Mouse (Mus musculus): ENCODE results near the gene Gpr152.

Gene Gpr152

DNA sequence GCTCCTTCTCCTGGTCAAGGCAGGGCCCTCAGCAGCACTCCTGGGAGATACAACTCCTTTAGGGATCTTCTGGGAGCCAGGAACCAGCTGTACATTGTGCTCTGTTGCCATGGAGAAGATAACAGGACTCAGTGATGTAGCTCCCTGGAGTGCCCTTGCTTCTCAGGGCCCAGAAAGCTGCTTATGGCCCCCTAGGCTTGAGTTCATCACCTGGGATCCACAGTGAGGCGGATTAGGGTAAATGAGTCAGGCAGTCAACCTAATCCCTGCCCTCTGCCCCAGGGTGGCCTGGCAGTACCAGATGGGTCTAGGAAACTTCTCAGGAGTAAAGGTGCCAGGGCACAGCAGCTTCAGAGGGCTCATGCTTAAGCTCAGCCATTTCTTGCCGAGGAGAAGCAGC, at the start of gene Gpr152:
Gene Gpr152 (plus strand): TSS at position 342 of the 400 bp plus-strand sequence.
- DNase-seq = no peak

DNA sequence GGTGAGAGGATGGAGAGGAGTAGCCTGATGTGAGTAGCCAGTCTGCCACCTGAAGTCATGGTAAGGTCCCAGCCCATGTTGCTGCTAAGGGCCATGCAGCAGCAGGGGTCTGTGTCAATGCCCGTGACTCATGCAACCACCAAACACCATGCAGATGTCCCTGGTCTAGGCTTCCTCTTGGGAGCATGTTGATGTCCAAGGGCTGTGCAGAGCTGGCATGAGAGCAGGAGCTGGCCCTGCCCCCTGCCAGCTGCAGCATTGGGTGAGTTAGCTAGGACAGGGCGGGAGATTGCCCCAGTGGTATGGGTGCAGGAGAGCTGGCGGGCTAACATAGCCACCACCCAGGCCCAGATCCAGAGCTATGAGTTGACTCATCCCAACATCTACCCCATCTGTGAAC, 49.1 kb upstream of the Gpr152 start:
- no peak for DNase-seq

DNA sequence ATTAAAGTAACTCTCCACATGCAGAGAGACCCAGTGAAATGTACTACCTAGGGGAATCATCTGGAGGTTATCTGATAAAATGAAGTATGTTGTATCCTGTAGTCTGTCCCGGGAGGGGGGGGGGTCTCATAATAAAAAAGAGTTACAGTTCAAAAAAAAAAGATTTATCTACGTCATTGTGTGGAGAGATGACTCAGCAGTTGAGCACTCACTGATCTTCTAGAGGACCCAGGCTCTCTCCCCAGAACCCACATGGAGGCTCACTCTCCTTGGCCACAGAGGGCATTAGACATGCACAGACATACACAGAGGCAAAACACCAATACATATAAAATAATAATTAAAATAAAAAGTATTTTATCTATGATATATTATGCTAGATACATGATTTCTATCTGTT, 48.2 kb upstream of the Gpr152 start:
- DNase-seq = no peak

DNA sequence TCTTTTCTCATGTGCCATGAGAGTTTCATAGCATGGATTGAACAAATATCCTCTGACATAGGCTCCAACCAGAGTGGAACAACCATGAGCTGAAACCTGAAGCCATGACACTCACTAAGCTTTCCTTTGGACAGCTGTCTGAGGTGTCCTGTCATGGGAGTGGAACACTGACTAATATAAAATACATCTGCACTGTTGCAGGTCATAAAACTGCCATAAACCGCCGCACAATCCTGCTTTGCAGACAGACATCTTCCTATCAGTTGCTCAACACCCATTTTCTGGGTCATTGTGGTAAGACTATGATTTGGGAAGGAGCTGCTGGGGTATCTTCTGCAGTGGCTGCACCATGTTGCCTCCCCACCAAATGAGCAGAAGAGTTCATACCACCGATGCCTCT, 46.8 kb upstream of the Gpr152 start:
- no peak for DNase-seq

DNA sequence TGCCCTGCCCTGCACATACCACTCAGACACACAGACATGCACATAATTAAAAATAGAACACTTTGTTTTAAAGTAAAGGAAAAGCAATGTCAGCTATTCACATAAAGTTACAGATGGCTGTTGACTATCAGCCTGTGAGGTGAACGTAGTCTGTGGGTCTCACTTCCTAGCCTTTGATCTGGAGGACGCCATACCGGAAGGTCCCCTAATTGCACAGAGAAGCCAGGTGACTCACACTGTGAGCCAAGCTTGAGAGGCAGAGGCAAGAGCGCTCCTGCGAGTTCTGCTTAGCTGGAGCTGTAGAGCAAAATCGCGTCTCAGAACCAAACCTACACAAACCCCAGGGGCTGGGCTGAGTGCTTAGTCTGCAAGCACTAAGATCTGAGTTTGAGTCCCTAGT, 45.8 kb upstream of the Gpr152 start:
- DNase-seq = no peak

DNA sequence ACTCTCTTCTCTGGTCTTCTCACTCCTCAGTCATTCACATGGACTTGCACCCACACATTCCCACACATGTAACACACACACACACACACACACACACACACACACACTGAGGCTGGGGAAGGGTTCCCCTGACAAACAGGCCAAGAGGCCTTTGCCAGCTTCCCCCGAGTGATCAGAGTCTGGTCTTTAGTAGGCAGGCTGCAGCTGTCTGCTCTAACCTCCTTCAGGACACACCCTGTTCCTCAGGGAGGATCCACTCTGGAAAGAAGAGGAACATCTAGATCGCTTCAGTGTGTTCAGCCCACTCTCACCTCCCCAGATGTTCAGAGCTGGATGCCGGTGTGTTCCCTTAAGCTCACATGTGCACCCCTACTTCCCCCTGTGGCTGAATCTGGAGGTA, 45.2 kb upstream of the Gpr152 start:
- no peak for DNase-seq

DNA sequence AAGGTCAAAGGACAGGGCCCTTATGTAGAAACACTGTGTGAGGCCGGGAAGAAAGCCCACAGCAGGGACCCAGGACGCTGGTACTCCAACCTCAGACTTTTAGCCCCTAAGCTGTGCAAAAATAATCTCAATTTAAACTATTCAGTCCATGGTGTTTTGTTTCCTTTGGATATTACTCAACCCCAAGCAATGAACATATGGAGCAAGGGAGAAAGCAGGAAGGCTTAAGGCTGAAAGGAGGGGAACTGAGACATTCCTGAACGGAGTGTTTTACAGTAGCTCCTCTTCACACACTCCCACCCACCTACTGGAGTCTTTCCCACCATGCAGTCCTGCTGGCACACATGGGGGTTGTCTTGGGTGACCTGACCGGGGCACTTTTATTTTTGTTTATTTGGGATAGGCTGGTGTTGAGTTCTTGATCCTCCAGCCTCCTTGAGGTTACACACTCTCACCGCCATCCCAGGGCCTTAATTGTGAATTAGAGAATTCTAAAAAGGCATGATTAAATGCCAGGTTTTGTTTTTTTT, 44.7 kb upstream of the Gpr152 start:
- DNase-seq = no peak

DNA sequence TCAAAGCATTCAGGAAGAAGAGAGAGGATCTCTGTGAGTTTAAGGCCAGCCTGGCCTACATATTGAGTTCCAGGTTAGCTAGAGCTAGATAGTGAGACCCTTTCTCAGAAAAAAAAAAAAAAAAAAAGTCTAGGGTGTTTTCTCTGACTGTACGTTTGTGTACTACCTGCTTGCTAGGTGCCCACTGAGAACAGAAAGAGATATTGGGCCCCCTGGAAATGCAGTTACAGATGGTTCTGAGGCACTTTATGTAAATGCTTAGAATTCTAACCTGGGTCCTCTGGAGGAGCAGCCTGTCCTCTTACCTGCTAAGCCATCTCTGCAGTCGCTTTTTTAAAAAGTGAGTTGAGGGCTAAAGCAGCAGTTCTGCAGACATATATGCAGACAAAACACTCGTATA, 43.8 kb upstream of the Gpr152 start:
- DNase-seq = no peak

DNA sequence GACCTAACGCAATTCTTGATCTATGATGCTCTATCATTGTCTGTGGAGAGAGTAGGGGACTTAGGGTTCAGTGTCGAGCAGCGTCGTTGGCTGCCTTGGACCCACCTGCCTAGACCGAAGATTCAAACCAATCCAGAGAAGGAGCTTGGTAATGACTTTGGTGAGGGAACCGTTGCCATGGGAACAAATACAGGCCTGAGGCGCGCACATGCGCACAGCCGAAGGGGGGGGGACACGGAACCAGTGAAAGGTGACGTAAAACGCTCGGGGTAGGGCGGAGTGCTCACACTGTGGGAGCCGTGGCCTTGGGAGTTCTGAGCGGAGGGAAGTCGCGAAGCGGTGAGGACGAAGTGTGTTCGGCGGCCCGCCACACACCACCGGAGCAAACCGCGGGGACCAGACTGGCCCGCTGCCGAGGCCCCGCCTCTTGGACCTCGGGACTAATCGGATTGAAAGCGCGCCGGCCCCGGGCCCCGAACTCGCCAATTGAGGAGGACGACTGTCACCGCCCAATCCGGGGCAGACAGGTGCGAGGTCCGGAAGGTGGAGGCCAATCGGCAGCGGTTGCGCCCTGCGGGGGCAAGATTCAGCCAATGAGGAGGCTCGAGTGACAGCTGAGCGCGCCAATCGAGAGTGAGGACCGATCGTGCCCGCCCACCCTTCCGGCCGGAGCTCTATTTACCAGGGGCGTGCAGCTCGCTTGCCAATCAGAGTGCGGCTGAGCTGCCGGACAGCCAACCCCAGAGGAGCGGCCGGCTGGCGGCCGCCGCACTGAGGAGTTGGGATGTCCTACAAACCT, 42.7 kb upstream of the Gpr152 start, which contains the start of gene Cdk2ap2:
Gene Cdk2ap2 (plus strand): TSS at position 541 of the 799 bp plus-strand sequence.
- peak; percentile 100 for DNase-seq

DNA sequence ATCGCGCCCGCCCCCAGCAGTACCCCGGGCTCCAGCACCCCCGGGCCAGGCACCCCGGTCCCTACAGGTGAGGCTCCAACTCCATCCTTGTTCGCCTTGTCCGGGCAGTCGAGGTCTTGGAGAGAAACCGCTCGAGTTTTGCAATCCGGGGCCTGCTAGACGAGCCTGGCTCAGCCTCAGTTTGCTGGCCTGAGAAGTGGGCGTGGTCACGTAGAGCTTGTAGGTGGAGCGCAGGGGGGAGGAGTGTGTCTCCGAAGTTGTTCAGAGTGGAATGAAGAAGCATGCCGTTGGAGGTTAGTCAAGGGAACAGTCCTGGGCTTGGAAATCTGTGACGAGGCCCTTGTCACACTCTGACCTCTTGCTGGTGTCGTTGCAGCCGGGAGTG, 42.2 kb upstream of the Gpr152 start:
- peak; percentile 93 for DNase-seq

DNA sequence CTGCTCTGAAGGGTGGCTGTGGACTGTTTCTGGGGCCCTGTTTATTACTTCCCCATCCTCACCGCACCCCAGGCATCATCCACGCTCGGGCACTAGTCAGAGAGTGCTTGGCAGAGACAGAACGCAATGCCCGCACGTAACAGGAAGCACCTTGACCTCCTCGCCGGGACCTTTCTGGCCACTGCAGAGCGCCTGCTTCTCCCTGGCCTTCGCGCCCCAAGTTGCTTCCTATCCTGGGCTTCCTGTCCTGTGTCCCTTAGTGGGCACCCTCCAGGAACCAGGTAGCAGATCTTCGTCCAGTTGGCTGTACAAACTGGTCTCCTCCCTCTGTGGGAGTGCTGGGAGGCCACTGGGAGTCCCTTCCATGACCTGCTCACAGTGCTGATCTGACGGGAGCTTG, 41.2 kb upstream of the Gpr152 start:
- DNase-seq = no peak

DNA sequence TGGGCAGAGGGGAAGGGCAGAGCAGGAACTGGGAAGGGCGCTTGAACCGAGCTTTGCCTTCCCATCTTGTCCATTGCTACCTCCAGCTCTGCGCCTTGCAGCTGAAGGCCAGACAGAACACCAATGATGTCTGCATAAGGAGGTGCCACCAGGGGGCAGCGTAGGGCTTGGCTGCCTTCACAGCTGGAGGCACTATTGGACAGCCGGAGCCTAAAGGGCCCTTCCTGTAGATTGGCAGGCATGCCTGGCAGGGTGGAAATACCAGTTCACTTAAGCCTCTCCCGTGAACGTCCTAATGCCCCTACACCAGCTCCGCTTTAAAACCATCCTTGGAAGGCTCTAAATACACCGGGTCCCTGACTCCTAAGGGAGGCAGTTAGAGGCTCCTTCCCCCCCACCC, 40.5 kb upstream of the Gpr152 start:
- peak; percentile 92 for DNase-seq

DNA sequence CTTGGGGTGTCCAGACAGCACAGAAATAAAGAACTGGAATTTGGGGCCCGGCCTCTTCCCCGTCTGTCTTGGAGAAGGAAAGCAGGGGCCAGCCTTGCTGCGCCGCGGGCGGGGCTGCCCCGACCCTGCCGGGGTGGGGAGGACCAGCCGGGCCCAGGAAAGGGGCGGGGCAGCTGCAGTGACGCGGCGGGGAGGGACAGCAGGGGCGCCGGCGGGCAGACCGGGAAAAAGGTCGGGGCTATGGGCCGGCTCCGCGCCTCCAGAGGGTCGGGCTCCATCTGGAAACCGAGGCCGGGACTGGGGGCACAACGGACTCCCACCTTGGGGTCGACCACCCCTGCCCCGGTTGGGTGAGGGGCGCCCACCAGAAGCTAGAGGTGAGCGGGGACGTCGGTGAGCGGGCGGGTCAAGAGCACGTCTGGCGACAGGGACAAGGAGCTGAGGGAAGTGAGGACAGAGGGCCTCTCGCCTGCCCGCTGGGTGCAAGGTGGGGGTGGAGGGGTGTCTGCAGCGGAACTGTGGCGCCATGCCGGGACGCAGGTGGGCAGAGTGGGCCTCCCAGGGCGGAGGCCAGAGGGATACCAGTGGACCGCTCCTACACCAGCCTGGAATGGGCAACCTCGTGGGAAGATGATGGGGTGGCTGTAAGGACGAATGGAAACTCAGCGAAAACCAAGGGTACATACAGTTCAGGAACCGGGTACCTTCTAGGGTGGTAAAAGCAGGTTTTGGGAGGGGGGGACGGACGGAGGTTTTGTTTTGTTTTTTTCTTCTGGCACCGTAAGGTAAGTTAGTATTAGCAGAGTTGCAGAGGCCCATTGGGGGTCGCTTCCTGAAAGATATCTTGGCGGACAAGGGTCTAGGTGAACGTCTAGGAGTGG, 39.5 kb upstream of the Gpr152 start, which contains the start of gene Pitpnm1:
Gene Pitpnm1 (plus strand): TSS at position 162 of the 881 bp plus-strand sequence.
- peak; percentile 67 for DNase-seq

DNA sequence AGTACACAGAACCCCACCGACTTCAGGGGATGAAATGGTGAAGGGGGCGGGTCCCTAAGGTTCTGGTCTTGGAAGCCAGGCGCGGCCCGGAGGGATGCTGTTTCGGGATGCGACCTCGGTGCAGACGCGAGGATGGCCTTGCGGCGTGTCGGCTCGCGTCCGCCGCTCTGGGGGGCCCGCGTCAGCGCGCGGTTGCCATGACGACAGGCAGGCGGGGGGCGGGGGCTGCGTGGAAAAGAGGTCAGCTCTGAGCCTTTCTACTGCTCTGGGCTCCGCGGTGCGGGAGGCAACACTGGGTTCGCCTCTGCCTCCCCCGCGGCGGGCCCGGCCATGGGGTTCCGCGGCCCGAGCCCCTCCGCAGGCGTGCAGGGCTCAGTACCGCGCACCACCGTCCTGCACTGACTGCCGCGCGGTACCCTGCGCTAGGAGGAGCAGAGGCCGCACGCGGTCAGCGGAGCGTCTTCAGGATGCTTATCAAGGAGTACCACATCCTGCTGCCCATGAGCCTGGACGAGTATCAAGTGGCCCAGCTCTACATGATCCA, 38.8 kb upstream of the Gpr152 start:
- no peak for DNase-seq

DNA sequence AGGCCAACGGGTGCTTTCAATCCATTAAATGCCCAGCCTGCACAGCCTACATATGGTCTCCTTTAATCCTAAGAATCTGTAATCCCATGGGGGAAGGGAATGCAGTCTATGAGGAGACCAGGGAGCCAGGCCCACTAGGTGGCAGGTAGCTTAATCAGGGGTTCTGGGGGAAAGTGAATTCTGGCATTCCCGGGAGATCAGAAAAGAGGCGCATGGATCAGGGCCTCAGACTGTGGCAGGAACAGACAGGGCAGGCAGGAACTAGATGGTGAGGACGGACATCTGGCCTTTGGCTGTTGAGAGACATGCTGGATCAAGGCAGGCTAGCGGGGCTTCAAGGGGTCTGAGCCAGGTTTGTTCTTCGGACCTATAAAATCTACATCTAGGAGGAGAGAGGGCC, 38.1 kb upstream of the Gpr152 start:
- no peak for DNase-seq

DNA sequence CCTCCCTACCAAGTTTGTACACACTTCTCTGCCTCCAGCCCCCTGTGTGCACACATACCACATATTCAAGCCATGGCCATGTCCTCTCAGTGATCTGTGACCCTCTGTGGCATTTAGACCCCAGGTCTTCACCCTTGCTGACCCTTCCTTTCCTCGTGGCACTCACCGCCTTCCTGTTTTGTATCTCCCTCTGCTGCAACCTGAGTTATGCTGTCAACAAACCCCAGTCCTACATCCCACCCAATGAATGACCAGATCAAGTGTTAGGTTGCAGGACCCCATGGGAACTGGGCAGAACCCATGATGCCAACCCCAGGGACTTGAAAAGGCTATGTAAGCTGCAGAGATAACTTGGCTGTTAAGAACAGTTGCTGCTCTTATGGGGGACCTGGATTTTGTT, 37.5 kb upstream of the Gpr152 start:
- DNase-seq = no peak

DNA sequence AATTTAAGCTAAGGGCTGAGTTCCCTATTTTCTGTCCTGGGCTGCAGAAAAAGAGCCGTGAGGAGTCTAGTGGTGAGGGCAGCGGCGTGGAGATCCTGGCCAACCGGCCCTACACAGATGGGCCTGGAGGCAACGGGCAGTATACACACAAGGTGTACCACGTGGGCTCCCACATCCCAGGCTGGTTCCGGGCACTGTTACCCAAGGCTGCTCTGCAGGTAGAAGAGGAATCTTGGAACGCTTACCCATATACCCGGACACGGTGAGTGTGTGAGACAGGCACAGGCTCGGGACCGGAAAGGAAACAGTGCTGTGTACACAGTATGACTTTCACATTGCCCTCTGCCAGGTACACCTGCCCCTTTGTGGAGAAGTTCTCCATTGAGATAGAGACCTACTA, 37.0 kb upstream of the Gpr152 start:
- no peak for DNase-seq

DNA sequence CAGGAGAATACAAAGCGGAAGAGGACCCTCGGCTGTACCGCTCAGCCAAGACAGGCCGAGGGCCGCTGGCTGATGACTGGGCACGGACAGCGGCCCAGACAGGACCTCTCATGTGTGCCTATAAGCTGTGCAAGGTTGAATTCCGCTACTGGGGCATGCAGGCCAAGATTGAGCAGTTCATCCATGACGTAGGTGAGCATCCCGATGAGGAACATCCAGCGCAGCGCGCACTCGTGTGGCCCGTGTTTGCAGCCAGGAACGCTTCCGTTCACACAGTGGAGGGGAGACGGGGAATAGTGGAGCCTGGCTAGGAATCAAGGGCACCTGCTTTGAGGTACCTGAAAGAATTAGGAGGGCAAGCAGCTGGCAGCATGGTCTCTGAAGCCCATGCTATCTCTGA, 36.3 kb upstream of the Gpr152 start:
- DNase-seq = no peak

DNA sequence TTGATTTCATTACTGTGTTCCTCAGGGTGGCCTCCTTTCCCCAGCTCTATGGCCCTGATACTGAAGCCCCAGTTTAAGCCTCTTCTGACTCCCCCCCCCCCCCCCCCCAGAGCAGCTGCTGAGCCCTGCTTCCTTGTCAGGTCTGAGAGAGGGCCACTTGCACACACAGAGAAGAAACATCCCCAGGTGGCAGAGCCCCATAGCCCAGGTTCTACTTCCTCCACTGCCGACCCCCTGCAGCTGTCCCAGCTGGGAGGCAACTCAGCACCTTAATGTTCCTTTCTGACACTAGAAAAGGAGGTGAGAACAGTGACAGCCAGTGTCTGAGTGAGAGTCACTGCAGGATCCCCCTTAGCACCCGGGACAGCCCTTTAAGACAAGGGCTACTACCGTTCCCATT, 35.8 kb upstream of the Gpr152 start:
- no peak for DNase-seq

DNA sequence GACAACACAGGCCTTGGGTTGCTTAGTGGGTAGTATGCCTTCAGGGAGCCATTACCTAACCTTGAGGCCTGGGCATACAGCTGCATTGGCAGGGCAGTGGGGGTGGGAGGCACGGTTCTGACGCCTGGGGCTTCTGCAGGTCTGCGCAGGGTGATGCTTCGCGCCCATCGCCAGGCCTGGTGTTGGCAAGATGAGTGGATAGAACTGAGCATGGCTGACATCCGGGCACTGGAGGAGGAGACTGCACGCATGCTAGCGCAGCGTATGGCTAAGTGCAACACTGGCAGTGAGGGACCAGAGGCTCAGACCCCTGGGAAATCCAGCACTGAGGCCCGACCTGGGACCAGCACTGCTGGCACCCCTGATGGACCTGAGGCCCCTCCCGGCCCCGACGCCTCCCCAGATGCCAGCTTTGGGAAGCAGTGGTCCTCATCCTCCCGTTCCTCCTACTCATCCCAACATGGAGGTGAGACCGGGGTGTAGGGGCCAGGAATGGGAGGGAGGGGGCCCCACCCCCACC, 34.9 kb upstream of the Gpr152 start:
- no peak for DNase-seq

DNA sequence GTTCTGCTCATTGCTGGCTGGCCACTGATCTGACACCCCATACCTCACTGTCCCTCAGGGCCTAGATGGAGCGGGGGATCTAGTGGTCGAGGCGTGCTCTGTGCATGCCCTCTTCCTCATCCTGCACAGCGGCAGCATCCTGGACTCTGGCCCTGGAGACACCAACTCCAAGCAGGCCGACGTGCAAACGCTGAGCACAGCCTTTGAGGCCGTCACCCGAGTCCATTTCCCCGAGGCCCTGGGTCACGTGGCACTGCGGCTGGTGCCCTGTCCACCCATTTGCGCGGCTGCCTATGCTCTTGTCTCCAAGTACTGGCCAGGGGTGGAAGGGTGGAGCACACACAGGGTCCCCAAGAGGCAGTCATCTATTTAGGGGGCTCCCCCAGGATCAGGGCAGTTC, 32.9 kb upstream of the Gpr152 start:
- DNase-seq = no peak

DNA sequence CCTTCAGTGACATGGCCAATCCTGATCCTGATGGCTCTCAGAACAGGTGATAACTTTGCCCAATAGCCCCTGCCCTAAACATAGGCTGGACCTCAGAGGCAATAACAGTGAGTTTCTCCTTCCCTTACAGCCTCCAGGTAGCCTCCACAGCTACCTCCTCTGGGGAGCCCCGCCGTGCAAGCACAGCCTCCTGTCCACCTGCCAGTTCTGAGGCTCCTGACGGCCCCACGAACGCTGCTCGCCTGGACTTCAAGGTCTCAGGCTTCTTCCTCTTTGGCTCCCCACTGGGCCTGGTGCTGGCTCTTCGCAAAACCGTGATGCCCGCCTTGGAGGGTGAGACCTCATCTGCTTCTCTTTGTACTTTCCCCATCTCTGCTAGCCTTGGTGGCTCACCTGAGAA, 31.1 kb upstream of the Gpr152 start:
- no peak for DNase-seq

All from kidney, adult 11 months (tissue).